Mouse (Mus musculus) myocyte (in vitro differentiated cells): ENCODE data around the gene Nxn. TPM values are rescaled to one million over a fixed set of nuclear protein-coding genes. Genes with fewer than 3 reads are reported as not detected.

Source experiments
- H3K27me3 ChIP-seq: one replicate; pipeline ENCODE4 v1.6.1; 2011; ENCODE audit not compliant: control insufficient read depth, insufficient read depth, insufficient read length
- H3K36me3 ChIP-seq: one replicate; pipeline ENCODE4 v1.6.1; 2011; ENCODE audit not compliant: control insufficient read depth, insufficient read depth
- H3K4me2 ChIP-seq: one replicate; pipeline ENCODE4 v1.6.1; 2011; ENCODE audit warnings: low read depth, control low read depth
- H3K4me3 ChIP-seq: one replicate; pipeline ENCODE4 v1.5.1; 2011; ENCODE audit warnings: mild to moderate bottlenecking, control low read depth, moderate library complexity
- H3K79me2 ChIP-seq: one replicate; pipeline ENCODE4 v1.6.1; 2011; ENCODE audit not compliant: control insufficient read depth, insufficient read depth
- H3ac ChIP-seq: one replicate; pipeline ENCODE4 v1.6.1; 2011; ENCODE audit not compliant: control insufficient read depth, insufficient read length
- CEBPB ChIP-seq: IDR thresholded peaks from 2 replicates; pipeline ENCODE4 v1.6.1; 2011; ENCODE audit warnings: mild to moderate bottlenecking, moderate library complexity; ENCODE audit not compliant: poor library complexity, insufficient read depth, severe bottlenecking
- E2F4 ChIP-seq: IDR thresholded peaks from one replicate; pipeline ENCODE4 v1.6.1; 2011; ENCODE audit warnings: mild to moderate bottlenecking, control low read depth, moderate library complexity; ENCODE audit not compliant: insufficient read depth
- MAX ChIP-seq: IDR thresholded peaks from one replicate; pipeline ENCODE4 v1.6.1; 2011; ENCODE audit warnings: low read depth, mild to moderate bottlenecking, control low read depth
- MYOD1 ChIP-seq, 3 experiments: IDR thresholded peaks; one replicate each; pipeline ENCODE4 v1.6.1; 2011; ENCODE audit warnings: control low read depth in 2 of 3, low read depth in 2 of 3, mild to moderate bottlenecking in 2 of 3, moderate library complexity in 1 of 3; ENCODE audit not compliant: insufficient read length in 2 of 3, control insufficient read depth in 1 of 3
- MYOG ChIP-seq, 3 experiments: IDR thresholded peaks; one replicate each; pipeline ENCODE4 v1.6.1; 2011; ENCODE audit warnings: control low read depth in 2 of 3, low read depth in 2 of 3, mild to moderate bottlenecking in 2 of 3; ENCODE audit not compliant: insufficient read length in 2 of 3, control insufficient read depth in 1 of 3, insufficient read depth in 1 of 3
- POLR2A ChIP-seq: IDR thresholded peaks from one replicate; pipeline ENCODE4 v1.6.1; 2011; ENCODE audit warnings: low read depth, mild to moderate bottlenecking, control low read depth, moderate library complexity; ENCODE audit not compliant: insufficient read length
- POLR2AphosphoS2 ChIP-seq: IDR thresholded peaks from one replicate; pipeline ENCODE4 v1.6.1; 2011; ENCODE audit warnings: low read depth, control low read depth; ENCODE audit not compliant: insufficient read length
- REST ChIP-seq: IDR thresholded peaks from one replicate; pipeline ENCODE4 v1.6.1; 2011; ENCODE audit warnings: mild to moderate bottlenecking, control low read depth, moderate library complexity; ENCODE audit not compliant: insufficient read depth, insufficient read length
- SRF ChIP-seq: IDR thresholded peaks from one replicate; pipeline ENCODE4 v1.6.1; 2011; ENCODE audit warnings: low read depth; ENCODE audit not compliant: control insufficient read depth, insufficient read length
- TCF12 ChIP-seq: IDR thresholded peaks from one replicate; pipeline ENCODE4 v1.6.1; 2011; ENCODE audit warnings: mild to moderate bottlenecking, control low read depth; ENCODE audit not compliant: poor library complexity, insufficient read depth, severe bottlenecking
- TCF3 ChIP-seq: IDR thresholded peaks from one replicate; pipeline ENCODE4 v1.6.1; 2011; ENCODE audit warnings: low read depth, control low read depth; ENCODE audit not compliant: insufficient read length
- USF1 ChIP-seq: IDR thresholded peaks from one replicate; pipeline ENCODE4 v1.6.1; 2011; ENCODE audit warnings: low read depth, mild to moderate bottlenecking, control low read depth, moderate library complexity
- polyA plus RNA-seq: library from polyadenylated mRNA; unstranded; fragments of >200 nt; fragmentation: generic; extraction: Trizol; gene quantifications from one replicate; pipeline ENCODE4 v1.2.1, GENCODE M21; 2012; ENCODE audit warnings: missing spikeins

Nxn gene
- polyA plus RNA-seq, 1 experiment: 76.8 TPM

- H3K79me2 ChIP-seq: peaks cover 15% of the 10 kb centered on the region
- no peak overlapping the region for H3K4me3 ChIP-seq
- TF ChIP-seq MAX: no peak
- no peak for TF ChIP-seq SRF
- no peak for TF ChIP-seq POLR2A
- no peak for TF ChIP-seq CEBPB
- TF ChIP-seq E2F4: no peak
- no peaks in the 10 kb centered on the region for H3K27me3 ChIP-seq
- no peak overlapping the region for H3ac ChIP-seq
- H3K36me3 ChIP-seq: no peaks in the 10 kb centered on the region
- no peak overlapping the region for H3K4me2 ChIP-seq
These were observed 6.8 kb upstream of the Nxn start for GRCm38 (mm10) chr11:76405626-76406264.

- no peaks in the 10 kb centered on the region for H3K27me3 ChIP-seq
- TF ChIP-seq USF1 (peak; percentile 40), POLR2A (no peak), MYOG (IDR thresholded peaks at IDR 0.05; ENCODE audit: control insufficient read depth in 1 of 3, insufficient read depth in 1 of 3, insufficient read length in 2 of 3, low read depth in 2 of 3) (no peak)
- H3K36me3 ChIP-seq: no peaks in the 10 kb centered on the region
- H3ac ChIP-seq: no peak overlapping the region
- no peak overlapping the region for H3K4me2 ChIP-seq
- H3K79me2 ChIP-seq: peaks cover 15% of the 10 kb centered on the region
- H3K4me3 ChIP-seq: no peak overlapping the region
These were observed 6.2 kb upstream of the Nxn start for GRCm38 (mm10) chr11:76405113-76405512.

DNA sequence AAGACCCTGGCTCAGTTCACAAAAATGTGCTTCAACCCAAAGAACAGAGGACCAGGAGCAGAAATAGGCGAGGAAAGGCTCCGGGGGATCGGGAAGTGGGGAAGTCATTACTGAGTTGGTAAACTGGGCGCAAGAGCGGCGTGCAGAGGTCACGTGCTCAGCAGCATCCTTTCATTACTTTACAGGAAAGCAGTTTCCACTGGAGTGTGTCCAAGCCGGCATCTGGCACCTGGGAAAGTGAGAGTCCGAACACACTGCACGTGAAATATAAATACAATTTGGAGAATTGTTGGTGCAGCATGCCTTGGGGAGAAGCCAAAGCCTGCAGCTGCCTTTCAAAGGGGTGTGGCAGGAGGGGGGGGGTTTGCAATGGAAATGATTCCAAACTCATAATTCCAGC lies 2.5 kb upstream of the Nxn start:
- H3K4me2 ChIP-seq: no peak overlapping the region
- peaks cover 21% of the 10 kb centered on the region for H3K79me2 ChIP-seq
- H3K27me3 ChIP-seq: no peaks in the 10 kb centered on the region
- no peaks in the 10 kb centered on the region for H3K36me3 ChIP-seq
- no peak overlapping the region for H3ac ChIP-seq
- TF ChIP-seq USF1 (peak; percentile 33), MYOD1 (IDR thresholded peaks at IDR 0.05; ENCODE audit: control insufficient read depth in 1 of 3, insufficient read length in 2 of 3, low read depth in 2 of 3) (peak in 2 of 3 experiments; percentile 22 to 23), MAX (no peak), MYOG (IDR thresholded peaks at IDR 0.05; ENCODE audit: control insufficient read depth in 1 of 3, insufficient read depth in 1 of 3, insufficient read length in 2 of 3, low read depth in 2 of 3) (peak in 1 of 3 experiments; percentile 5)
- no peak overlapping the region for H3K4me3 ChIP-seq

DNA sequence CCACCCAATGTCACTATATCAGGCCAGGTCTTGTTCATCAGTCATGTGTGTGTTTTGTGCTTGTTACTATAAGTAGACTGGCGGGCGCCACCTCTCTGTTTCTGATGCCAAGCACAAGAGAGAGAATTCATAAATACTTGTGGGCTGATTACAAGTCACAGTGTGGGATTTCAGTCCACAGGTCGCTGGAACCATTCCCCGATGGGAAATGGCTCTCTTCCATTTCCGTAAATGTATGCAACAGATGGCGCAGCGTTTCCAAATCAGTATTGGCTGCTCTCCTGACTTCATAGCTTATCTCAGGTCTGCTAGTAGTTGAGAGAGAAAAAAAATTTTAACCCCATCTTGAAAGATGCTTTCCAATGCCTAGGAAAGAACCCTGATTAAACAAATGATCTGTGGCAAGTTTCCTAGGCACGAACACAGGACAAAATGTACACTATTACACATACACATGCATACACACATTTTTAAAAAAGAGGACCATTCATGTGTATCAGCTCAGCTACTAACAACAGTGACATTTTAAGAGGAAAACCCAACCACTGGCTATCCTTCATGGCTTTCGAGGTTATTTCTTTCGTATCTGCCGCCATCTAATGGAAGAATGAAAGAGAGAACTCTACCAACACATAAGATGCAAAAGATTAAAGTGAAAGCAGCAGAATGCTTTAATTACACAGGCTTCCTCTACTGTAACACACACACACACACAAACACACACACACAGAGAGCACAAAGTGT lies 819 bp upstream of the Nxn start:
- Histone ChIP-seq H3ac (no peak overlapping the region), H3K4me3 (peak overlapping the region; percentile 98), H3K27me3 (no peaks in the 10 kb centered on the region), H3K4me2 (peak overlapping the region; percentile 99), H3K79me2 (peaks cover 37% of the 10 kb centered on the region), H3K36me3 (no peaks in the 10 kb centered on the region)
- TF ChIP-seq CEBPB (no peak), TCF12 (no peak), MYOD1 (IDR thresholded peaks at IDR 0.05; ENCODE audit: control insufficient read depth in 1 of 3, insufficient read length in 2 of 3, low read depth in 2 of 3) (no peak), POLR2A (no peak), E2F4 (no peak), TCF3 (no peak), POLR2AphosphoS2 (no peak), MYOG (IDR thresholded peaks at IDR 0.05; ENCODE audit: control insufficient read depth in 1 of 3, insufficient read depth in 1 of 3, insufficient read length in 2 of 3, low read depth in 2 of 3) (no peak), SRF (no peak), USF1 (no peak), REST (no peak), MAX (no peak)

- H3K4me3 ChIP-seq: peak overlapping the region; percentile 98
- H3K36me3 ChIP-seq: no peaks in the 10 kb centered on the region
- no peaks in the 10 kb centered on the region for H3K27me3 ChIP-seq
- peak overlapping the region; percentile 95 for H3K4me2 ChIP-seq
- peak overlapping the region; percentile 66 for H3ac ChIP-seq
- H3K79me2 ChIP-seq: peaks cover 50% of the 10 kb centered on the region
- TF ChIP-seq MYOG (IDR thresholded peaks at IDR 0.05; ENCODE audit: control insufficient read depth in 1 of 3, insufficient read depth in 1 of 3, insufficient read length in 2 of 3, low read depth in 2 of 3) (peak in 2 of 3 experiments; percentile 73 to 81), MYOD1 (IDR thresholded peaks at IDR 0.05; ENCODE audit: control insufficient read depth in 1 of 3, insufficient read length in 2 of 3, low read depth in 2 of 3) (peak in 2 of 3 experiments; percentile 69 to 79), POLR2AphosphoS2 (no peak)
These were observed 585 bp downstream of the Nxn start for GRCm38 (mm10) chr11:76398312-76398797.
